Mouse (Mus musculus) MEL (cell line): ENCODE data around the gene Cfdp1. TPM values are rescaled to one million over a fixed set of nuclear protein-coding genes. Genes with fewer than 3 reads are reported as not detected.

Experiments
- DNase-seq: peaks from one replicate; pipeline ENCODE4 v3.0.0; 2011; ENCODE audit warnings: low read depth, low spot score
- H3K27ac ChIP-seq: 2 replicates; pipeline ENCODE4 v1.5.1; 2012; ENCODE audit warnings: low read depth, mild to moderate bottlenecking, control low read depth, low read length, moderate library complexity; ENCODE audit not compliant: control insufficient read depth
- H3K27me3 ChIP-seq, 2 experiments: fragments of 150-350 bp in 1 of 2; sonication (generic) in 1 of 2; 2 replicates each; pipeline ENCODE4 v1.6.1; 2012; ENCODE audit warnings: low read length in 2 of 2, mild to moderate bottlenecking in 2 of 2, improper control_type of control experiment in 1 of 2, moderate library complexity in 1 of 2; ENCODE audit not compliant: insufficient read depth in 2 of 2, control insufficient read depth in 1 of 2
- H3K36me3 ChIP-seq, 2 experiments: 2 replicates each; pipeline ENCODE4 v1.6.1; 2012 to 2014; ENCODE audit warnings: low read length in 2 of 2, improper control_type of control experiment in 1 of 2, inconsistent platforms in 1 of 2, mild to moderate bottlenecking in 1 of 2; ENCODE audit not compliant: insufficient read depth in 2 of 2, control insufficient read depth in 1 of 2
- H3K4me1 ChIP-seq, 2 experiments: fragments of 150-350 bp in 1 of 2; sonication (generic) in 1 of 2; 2 replicates each; pipeline ENCODE4 v1.6.1; 2012; ENCODE audit warnings: low read length in 2 of 2, improper control_type of control experiment in 1 of 2, mild to moderate bottlenecking in 1 of 2; ENCODE audit not compliant: insufficient read depth in 2 of 2, control insufficient read depth in 1 of 2
- H3K4me3 ChIP-seq, 2 experiments: fragments of 150-350 bp in 1 of 2; sonication (generic) in 1 of 2; 2 replicates each; pipeline ENCODE4 v1.5.1; 2012; ENCODE audit warnings: low read depth in 2 of 2, low read length in 2 of 2, mild to moderate bottlenecking in 2 of 2, moderate library complexity in 2 of 2, control low read depth in 1 of 2, improper control_type of control experiment in 1 of 2; ENCODE audit not compliant: control insufficient read depth in 1 of 2, insufficient read depth in 1 of 2
- H3K79me2 ChIP-seq: 2 replicates; pipeline ENCODE4 v1.6.1; 2012; ENCODE audit warnings: mild to moderate bottlenecking, low read length, moderate library complexity; ENCODE audit not compliant: control insufficient read depth, poor library complexity, insufficient read depth
- H3K9ac ChIP-seq: 2 replicates; pipeline ENCODE4 v1.6.1; 2012; ENCODE audit warnings: low read depth, mild to moderate bottlenecking, control low read depth, low read length, moderate library complexity; ENCODE audit not compliant: control insufficient read depth, poor library complexity, severe bottlenecking
- H3K9me3 ChIP-seq: fragments of 150-350 bp; sonication (generic); replicated peaks from 2 replicates; pipeline ENCODE4 v1.6.1; 2012; ENCODE audit warnings: mild to moderate bottlenecking, low read length, improper control_type of control experiment, moderate library complexity; ENCODE audit not compliant: insufficient read depth
- BHLHE40 ChIP-seq: IDR thresholded peaks from 2 replicates; pipeline ENCODE4 v1.6.1; 2012; ENCODE audit warnings: low read depth, mild to moderate bottlenecking, inconsistent platforms, low read length, improper control_type of control experiment, borderline replicate concordance
- CHD1 ChIP-seq: IDR thresholded peaks from 2 replicates; pipeline ENCODE4 v1.6.1; 2012; ENCODE audit warnings: low read depth, mild to moderate bottlenecking, inconsistent platforms, low read length, improper control_type of control experiment
- CTCF ChIP-seq, 3 experiments: IDR thresholded peaks in 2 of 3; conservative IDR thresholded peaks in 1 of 3; 2 replicates each; pipeline ENCODE4 v1.5.1; 2011 to 2012; ENCODE audit warnings: low read length in 3 of 3, low read depth in 2 of 3, mild to moderate bottlenecking in 2 of 3, improper control_type of control experiment in 1 of 3, inconsistent platforms in 1 of 3, mixed read lengths in 1 of 3, moderate library complexity in 1 of 3; ENCODE audit not compliant: control insufficient read depth in 1 of 3, insufficient read depth in 1 of 3, poor library complexity in 1 of 3, severe bottlenecking in 1 of 3
- E2F4 ChIP-seq: IDR thresholded peaks from 2 replicates; pipeline ENCODE4 v1.6.1; 2011; ENCODE audit warnings: low read depth, low read length, improper control_type of control experiment, borderline replicate concordance
- ELF1 ChIP-seq: IDR thresholded peaks from 2 replicates; pipeline ENCODE4 v1.6.1; 2014; ENCODE audit warnings: low read depth, mild to moderate bottlenecking, inconsistent platforms, low read length, improper control_type of control experiment, moderate library complexity
- EP300 ChIP-seq, 2 experiments: IDR thresholded peaks; 2 replicates each; pipeline ENCODE4 v1.6.1; 2011; ENCODE audit warnings: improper control_type of control experiment in 2 of 2, low read length in 2 of 2, low read depth in 1 of 2, mild to moderate bottlenecking in 1 of 2
- ETS1 ChIP-seq: IDR thresholded peaks from 2 replicates; pipeline ENCODE4 v1.6.1; 2012; ENCODE audit warnings: low read depth, mild to moderate bottlenecking, inconsistent platforms, low read length, improper control_type of control experiment, moderate library complexity
- GABPA ChIP-seq: IDR thresholded peaks from 2 replicates; pipeline ENCODE4 v1.6.1; 2012; ENCODE audit warnings: low read depth, mild to moderate bottlenecking, inconsistent platforms, low read length, improper control_type of control experiment, moderate library complexity
- MAFK ChIP-seq: IDR thresholded peaks from 2 replicates; pipeline ENCODE4 v1.6.1; 2011; ENCODE audit warnings: low read depth, mild to moderate bottlenecking, low read length, improper control_type of control experiment, borderline replicate concordance
- NRF1 ChIP-seq: IDR thresholded peaks from 2 replicates; pipeline ENCODE4 v1.6.1; 2014; ENCODE audit warnings: low read depth, mild to moderate bottlenecking, inconsistent platforms, low read length, improper control_type of control experiment, moderate library complexity; ENCODE audit not compliant: poor library complexity, insufficient read depth, severe bottlenecking
- POLR2AphosphoS2 ChIP-seq: IDR thresholded peaks from 2 replicates; pipeline ENCODE4 v1.6.1; 2011; ENCODE audit warnings: low read length, improper control_type of control experiment
- POLR2AphosphoS5 ChIP-seq: IDR thresholded peaks from 2 replicates; pipeline ENCODE4 v1.6.1; 2012; ENCODE audit warnings: low read depth, borderline replicate concordance, mild to moderate bottlenecking, inconsistent platforms, low read length, moderate library complexity, mixed read lengths
- SIN3A ChIP-seq: IDR thresholded peaks from 2 replicates; pipeline ENCODE4 v1.6.1; 2012; ENCODE audit warnings: low read length, improper control_type of control experiment, inconsistent platforms
- TBP ChIP-seq: IDR thresholded peaks from 2 replicates; pipeline ENCODE4 v1.8.0; 2011; ENCODE audit warnings: low read depth, low read length, improper control_type of control experiment
- TCF12 ChIP-seq: IDR thresholded peaks from 2 replicates; pipeline ENCODE4 v1.6.1; 2014; ENCODE audit warnings: low read depth, mild to moderate bottlenecking, inconsistent platforms, low read length, improper control_type of control experiment, moderate library complexity
- UBTF ChIP-seq: IDR thresholded peaks from 2 replicates; pipeline ENCODE4 v1.6.1; 2012; ENCODE audit warnings: low read depth, mild to moderate bottlenecking, inconsistent platforms, low read length, improper control_type of control experiment, moderate library complexity, borderline replicate concordance; ENCODE audit not compliant: insufficient read depth
- USF1 ChIP-seq: IDR thresholded peaks from 2 replicates; pipeline ENCODE4 v1.6.1; 2014; ENCODE audit warnings: low read depth, mild to moderate bottlenecking, inconsistent platforms, low read length, improper control_type of control experiment, moderate library complexity
- ZC3H11A ChIP-seq: IDR thresholded peaks from 2 replicates; pipeline ENCODE4 v1.6.1; 2012; ENCODE audit warnings: low read depth, mild to moderate bottlenecking, inconsistent platforms, low read length, improper control_type of control experiment
- ZKSCAN1 ChIP-seq: IDR thresholded peaks from 2 replicates; pipeline ENCODE4 v1.6.1; 2012; ENCODE audit warnings: low read depth, mild to moderate bottlenecking, inconsistent platforms, low read length, improper control_type of control experiment, moderate library complexity
- ZMIZ1 ChIP-seq: IDR thresholded peaks from 2 replicates; pipeline ENCODE4 v1.6.1; 2012; ENCODE audit warnings: low read depth, mild to moderate bottlenecking, inconsistent platforms, low read length, improper control_type of control experiment, moderate library complexity
- ZNF384 ChIP-seq: IDR thresholded peaks from 2 replicates; pipeline ENCODE4 v1.6.1; 2012; ENCODE audit warnings: low read depth, mild to moderate bottlenecking, inconsistent platforms, low read length, improper control_type of control experiment
- polyA plus RNA-seq, 2 experiments: library from polyadenylated mRNA; stranded (reverse) in 1 of 2; unstranded in 1 of 2; fragments of >175 nt in 1 of 2; fragments of >200 nt in 1 of 2; gene quantifications; 2 replicates each; pipeline versions ENCODE4 v1.2.1 to v1.2.4; 2012; ENCODE audit warnings: low replicate concordance in 2 of 2, low read depth in 1 of 2; ENCODE audit not compliant: insufficient read length in 2 of 2, insufficient read depth in 1 of 2, missing spikeins in 1 of 2
- total RNA-seq: library from RNA; depleted of rRNA; stranded (reverse); fragments of 300-350 nt; gene quantifications from 2 replicates; pipeline ENCODE4 v1.2.3, GENCODE M21; 2012

Cfdp1 gene
- total and polyA plus RNA-seq, 3 experiments, result 185 to 214 TPM; not detected in 1

GRCm38 (mm10) chr8:111891983-111892382, 37.9 kb upstream of the Cfdp1 start:
- H3K9me3 ChIP-seq, result no peaks in the 10 kb centered on the region
- no peak for DNase-seq
- peaks cover under 1 to 15% of the 10 kb centered on the region in 2 experiments; a peak in 2 of 4 replicates for H3K4me1 ChIP-seq
- TF ChIP-seq ZKSCAN1 (no peak), CHD1 (no peak), TBP (no peak), SIN3A (no peak), USF1 (no peak), BHLHE40 (no peak), UBTF (no peak), ETS1 (no peak), EP300 (IDR thresholded peaks at IDR 0.05; ENCODE audit: low read depth in 1 of 2, low read length in 2 of 2) (no peak), ZMIZ1 (no peak), POLR2AphosphoS2 (no peak), TCF12 (no peak), POLR2AphosphoS5 (no peak), ZNF384 (no peak), ZC3H11A (no peak)
- H3K36me3 ChIP-seq, result peaks cover 0 to 13% of the 10 kb centered on the region in 2 experiments; a peak in 2 of 4 replicates
- H3K27me3 ChIP-seq, result no peaks in the 10 kb centered on the region
- no peak overlapping the region for H3K9ac ChIP-seq
- no peak overlapping the region for H3K4me3 ChIP-seq
- no peaks in the 10 kb centered on the region for H3K79me2 ChIP-seq
- no peak overlapping the region for H3K27ac ChIP-seq

- H3K4me1 ChIP-seq, result peaks cover 3 to 25% of the 10 kb centered on the region in 2 experiments; a peak in 2 of 4 replicates
- H3K79me2 ChIP-seq, result no peaks in the 10 kb centered on the region
- no peaks in the 10 kb centered on the region for H3K27me3 ChIP-seq
- no peak overlapping the region for H3K27ac ChIP-seq
- H3K4me3 ChIP-seq, result no peak overlapping the region
- no peak for DNase-seq
- H3K9me3 ChIP-seq, result no peaks in the 10 kb centered on the region
- TF ChIP-seq E2F4 (no peak), MAFK (no peak), ELF1 (no peak), UBTF (no peak), GABPA (no peak), NRF1 (no peak), USF1 (no peak), SIN3A (no peak), BHLHE40 (no peak), CTCF (IDR thresholded peaks at IDR 0.05 in 2 of 3, conservative IDR thresholded peaks at IDR 0.05 in 1 of 3; ENCODE audit: control insufficient read depth in 1 of 3, insufficient read depth in 1 of 3, low read depth in 2 of 3, low read length in 3 of 3, poor library complexity in 1 of 3, severe bottlenecking in 1 of 3) (no peak)
- TF ChIP-seq, all 39 proteins: peak for 0
- peaks cover 0 to 17% of the 10 kb centered on the region in 2 experiments; a peak in 2 of 4 replicates for H3K36me3 ChIP-seq
- H3K9ac ChIP-seq, result no peak overlapping the region
Measured at GRCm38 (mm10) chr8:111890911-111891303, 36.8 kb upstream of the Cfdp1 start.
